Mouse (Mus musculus) kidney, postnatal 36 days (tissue): ENCODE measurements at regions not wholly inside any gene's neighbourhood (a gene's known extent, or its start where the extent isn't known, plus 50 kb on each side); places are given as distances from the start of the nearest gene placed in this dataset.

Source experiments
- DNase-seq, 2 experiments: peaks; one replicate each; pipeline ENCODE4 v3.0.0; 2021 to 2022; ENCODE audit warnings: mixed read lengths in 2 of 2

GRCm38 (mm10) chr4:33798654-33799053 lies 125.7 kb upstream of the Cnr1 start:
- no peak for DNase-seq

GRCm38 (mm10) chr4:33799110-33799509 lies 125.3 kb upstream of the Cnr1 start:
- no peak for DNase-seq

DNA sequence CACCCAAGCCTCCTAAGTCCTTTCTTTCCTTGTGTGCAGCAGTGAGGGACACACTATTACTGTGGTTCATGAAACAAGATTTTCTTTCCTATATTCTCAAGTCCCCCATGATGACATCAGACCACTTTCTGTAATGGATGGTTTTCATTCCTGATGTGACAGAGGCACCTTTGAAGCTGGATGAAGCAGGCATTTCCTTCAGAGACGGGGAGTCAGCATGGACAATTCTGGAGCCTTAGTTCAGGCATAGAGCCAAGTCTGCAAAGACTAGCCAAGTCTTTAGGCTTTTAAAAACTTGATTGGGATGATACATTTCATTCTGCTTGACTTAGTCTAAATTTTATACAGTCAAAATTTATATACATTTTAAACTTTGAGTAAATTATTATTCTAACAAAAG lies 124.6 kb upstream of the Cnr1 start:
- no peak for DNase-seq

DNA sequence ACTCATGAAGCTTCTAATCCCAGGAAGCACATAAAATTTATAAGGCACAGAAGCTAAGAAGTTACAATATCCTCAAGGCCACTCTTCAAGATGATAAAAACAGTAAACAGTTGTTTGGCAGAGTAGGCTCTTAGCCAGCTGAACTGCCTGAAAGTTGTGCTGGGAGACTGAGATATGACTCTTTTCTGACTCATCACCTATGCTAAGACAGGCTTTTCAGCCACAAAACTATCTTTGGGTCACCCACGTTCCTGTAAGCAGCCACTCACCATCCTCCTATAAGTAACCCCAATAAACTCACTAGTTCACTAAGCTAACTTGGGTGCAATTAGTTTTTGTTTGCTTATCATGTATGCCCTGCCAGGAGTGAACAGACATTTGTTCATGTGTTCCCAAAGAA lies 112.1 kb upstream of the Cnr1 start:
- no peak for DNase-seq

- DNase-seq, result no peak
These were observed 100.5 kb upstream of the Cnr1 start for GRCm38 (mm10) chr4:33823850-33824249.

GRCm38 (mm10) chr4:33833134-33833533 lies 91.3 kb upstream of the Cnr1 start:
- DNase-seq, result no peak

GRCm38 (mm10) chr4:33838436-33838835 lies 86.0 kb upstream of the Cnr1 start:
- DNase-seq, result no peak

- DNase-seq, result no peak
These were observed 84.3 kb upstream of the Cnr1 start for GRCm38 (mm10) chr4:33840119-33840518.

DNA sequence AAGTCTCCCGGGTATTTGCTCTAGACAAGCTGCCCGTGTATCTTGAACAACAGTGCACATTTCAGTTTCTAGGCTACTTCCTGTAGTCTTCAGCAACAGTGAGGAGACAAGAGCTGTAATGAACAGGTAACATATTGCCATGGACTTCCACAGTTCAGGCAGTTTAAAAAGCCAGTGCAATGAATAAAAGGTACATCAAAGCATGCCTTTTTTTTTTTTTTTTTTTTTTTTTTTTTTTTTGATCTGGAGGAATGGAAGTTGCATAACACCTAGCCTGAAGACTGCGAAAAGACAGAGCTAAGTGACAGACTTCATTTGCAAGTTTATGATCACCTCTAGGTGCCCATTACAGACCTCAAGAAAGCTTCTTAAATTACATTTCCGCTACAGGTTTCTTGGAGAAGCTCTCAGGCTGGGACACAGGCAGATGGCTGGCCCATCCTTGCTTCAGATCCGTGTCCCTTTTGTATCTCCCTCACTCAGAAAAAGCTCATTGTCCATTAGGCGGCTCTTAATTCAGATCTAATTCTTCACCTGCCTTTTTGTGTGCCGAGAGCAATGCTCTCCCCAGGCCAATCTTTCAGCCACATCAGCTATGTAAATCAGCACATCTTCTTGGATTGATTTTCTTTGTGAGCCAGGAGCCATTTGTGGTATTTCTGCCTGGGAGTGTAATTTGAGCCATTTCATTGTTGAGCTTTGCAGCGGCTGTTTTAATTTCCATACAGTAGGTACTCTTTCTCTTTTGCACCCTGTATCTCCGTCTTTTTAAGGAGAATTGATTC lies 78.6 kb upstream of the Cnr1 start:
- no peak for DNase-seq

DNA sequence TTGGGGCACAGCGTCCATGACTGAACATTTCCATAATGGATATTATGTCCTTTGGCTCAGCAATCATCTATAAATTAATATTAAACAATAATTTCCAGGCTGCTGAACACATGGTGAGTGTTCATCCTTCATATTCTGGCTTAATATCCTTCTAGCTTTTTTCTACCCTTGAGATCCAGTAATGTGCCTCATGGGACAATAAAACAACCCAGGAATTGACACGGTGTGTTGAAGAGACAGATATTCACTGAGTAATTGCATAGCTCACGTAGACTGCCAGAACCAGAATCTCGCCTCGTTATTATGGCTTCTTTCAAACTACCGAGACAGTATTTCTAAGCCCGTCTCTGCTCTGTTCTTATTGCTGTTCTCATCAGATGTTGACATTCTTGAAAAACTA lies 74.1 kb upstream of the Cnr1 start:
- no peak for DNase-seq

GRCm38 (mm10) chr4:33852294-33852693 lies 72.1 kb upstream of the Cnr1 start:
- DNase-seq, result no peak

- no peak for DNase-seq
These were observed 69.3 kb upstream of the Cnr1 start for GRCm38 (mm10) chr4:33855112-33855511.

GRCm38 (mm10) chr4:33867126-33867525 lies 57.3 kb upstream of the Cnr1 start:
- DNase-seq, result no peak

DNA sequence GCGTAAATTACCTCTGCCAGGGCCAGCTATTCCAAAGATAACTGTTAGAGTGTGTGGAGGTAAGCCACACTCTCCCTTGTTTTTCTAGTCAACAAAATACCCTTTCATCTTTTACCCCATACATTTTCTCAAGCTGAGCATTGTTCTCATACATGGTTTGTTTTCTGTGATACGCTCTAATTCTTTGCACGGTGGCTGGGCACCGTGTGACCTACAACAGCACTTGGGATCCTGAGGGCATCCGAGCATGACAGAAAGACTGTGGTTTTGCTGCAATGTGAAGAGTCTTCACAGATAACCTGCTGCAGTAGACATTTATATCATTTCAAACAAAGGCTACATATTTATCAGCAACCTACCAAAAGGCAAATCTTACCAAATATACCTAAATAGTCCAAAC lies 55.1 kb upstream of the Cnr1 start:
- peak; percentile 8 to 31 for DNase-seq
